22 mouse cellular contexts compared by ENCODE assay signal in genomic region chr9:70665372-70666145, GRCm38 (mm10). TPM values are rescaled to one million over a fixed set of nuclear protein-coding genes. Genes with fewer than 3 reads are reported as not detected.
A peak's percentile ranks its signal among the peaks of the same experiment; 100 is the strongest.
DNase-seq lines count a peak whose midpoint lies in the region; ATAC-seq lines count a peak whose summit lies in the region.
"Had no signal": no experiment of that assay in that cellular context is flagged by ENCODE, and none has a peak within 500 bp of the region (broad histone marks: within the 10 kb centered on the region; RNA-seq: fewer than 3 reads in every experiment).

No protein-coding gene starts in this region.

- no peak overlapping the region for H3K4me3 ChIP-seq in liver, embryonic 15.5 days (replicated peaks)
- H3K4me3 ChIP-seq: forebrain, embryonic 15.5 days; heart, adult 2 months; heart, embryonic 13.5 days; hindbrain, embryonic 13.5 days had no signal

- no peak overlapping the region for H3K9ac ChIP-seq in liver, embryonic 15.5 days
- H3K9ac ChIP-seq: forebrain, embryonic 15.5 days; heart, embryonic 13.5 days; hindbrain, embryonic 13.5 days had no signal

- ATAC-seq in liver, embryonic 15.5 days (ENCODE audit: insufficient read depth): no peak
- no peak for ATAC-seq in frontal cortex, adult (ENCODE audit: low TSS enrichment)
- ATAC-seq: forebrain, embryonic 15.5 days; inflammation-experienced regulatory T-cells, adult 6 months had no signal

- DNase-seq in liver: no peak
- DNase-seq in brain, adult 2 months (ENCODE audit: low read depth, low spot score): peak; percentile 98
- peak; percentile 94 for DNase-seq in cerebellum, adult 8-10 months
- DNase-seq in cerebellum, postnatal 36 days: peak; percentile 94 to 98
- DNase-seq in B cell, adult 2 months: no peak
- DNase-seq: adrenal gland, postnatal 25 days; gastrocnemius, postnatal 36 days; heart, adult 2 months; heart, postnatal 14 days; kidney, adult 8-10 months; kidney, postnatal 36 days; lung, adult 2 months; lung, postnatal 14 days; thymus, adult 18-20 months; thymus, postnatal 36 days had no signal

- no peak overlapping the region for H3K4me2 ChIP-seq in liver, embryonic 15.5 days
- H3K4me2 ChIP-seq: forebrain, embryonic 15.5 days; heart, embryonic 13.5 days; hindbrain, embryonic 13.5 days; midbrain, embryonic 11.5 days had no signal

- H3K4me1 ChIP-seq in liver, embryonic 15.5 days (replicated peaks): peaks cover 29% of the 10 kb centered on the region
- H3K4me1 ChIP-seq: forebrain, embryonic 15.5 days; hindbrain, embryonic 13.5 days had no signal

- H3K36me3 ChIP-seq in liver, embryonic 15.5 days (replicated peaks): peaks cover 12% of the 10 kb centered on the region; the same call in 1 of the 2 replicates
- H3K36me3 ChIP-seq: forebrain, embryonic 15.5 days; heart, embryonic 13.5 days; hindbrain, embryonic 13.5 days had no signal

- no peaks in the 10 kb centered on the region for H3K9me3 ChIP-seq in liver, embryonic 15.5 days (replicated peaks)
- H3K9me3 ChIP-seq: forebrain, embryonic 15.5 days; hindbrain, embryonic 13.5 days had no signal

- H3K27me3 ChIP-seq in liver, embryonic 15.5 days: no peaks in the 10 kb centered on the region
- H3K27me3 ChIP-seq: forebrain, embryonic 15.5 days; heart, embryonic 13.5 days; hindbrain, embryonic 13.5 days had no signal

- peak overlapping the region; percentile 45 for H3K27ac ChIP-seq in liver, embryonic 15.5 days (replicated peaks)
- H3K27ac ChIP-seq: forebrain, embryonic 15.5 days; heart, adult 2 months; heart, embryonic 13.5 days; hindbrain, embryonic 13.5 days had no signal

- 67% methylated on average over 16 of the region's 16 CpGs for WGBS in liver, embryonic 15.5 days (ENCODE audit: insufficient replicate concordance)

RNA-seq across cellular contexts. Expression of gene Mindy2, which starts 8.6 kb away (rescaled TPM):
- 18.5 and 20.1 TPM in 2 replicates for polyA plus RNA-seq in liver, embryonic 15.5 days (2015; fragmentation: Nextera tagmentation; extraction: Ambion mirVana)

RNA-seq across cellular contexts. Expression of gene Gm10642, which starts 9.5 kb away (rescaled TPM):
- 1.4 TPM in 2 replicates for polyA plus RNA-seq in liver, embryonic 15.5 days (2015; fragmentation: Nextera tagmentation; extraction: Ambion mirVana)

RNA-seq across cellular contexts. Expression of gene Adam10, which starts 13.2 kb away (rescaled TPM):
- polyA plus RNA-seq in liver, embryonic 15.5 days (2015; fragmentation: Nextera tagmentation; extraction: Ambion mirVana): 71.4 and 71.9 TPM in 2 replicates

Comparison
In these comparisons a context has a peak if more than half of its experiments do, and no peak if none do; other contexts are left out.
1. DNase-seq: peak in brain, adult 2 months (single experiment), cerebellum, adult 8-10 months (single experiment) and cerebellum, postnatal 36 days (2 of 2); none in liver (single experiment) and B cell, adult 2 months (0 of 2).